Mouse (Mus musculus) cortical plate, adult 2 months (tissue): ENCODE data around the gene Krtap16-1.

Experiments used
- CTCF ChIP-seq: fragments of 200-500 bp; IDR thresholded peaks from 2 replicates; pipeline ENCODE4 v1.5.1; 2011; ENCODE audit warnings: mild to moderate bottlenecking, control low read depth, low read length; ENCODE audit not compliant: insufficient read depth; ENCODE audit errors: extremely low read depth
- POLR2A ChIP-seq: fragments of 200-500 bp; IDR thresholded peaks from 2 replicates; pipeline ENCODE4 v1.6.1; 2011; ENCODE audit warnings: mild to moderate bottlenecking, low read length, control low read depth; ENCODE audit not compliant: insufficient read depth; ENCODE audit errors: extremely low read depth

DNA sequence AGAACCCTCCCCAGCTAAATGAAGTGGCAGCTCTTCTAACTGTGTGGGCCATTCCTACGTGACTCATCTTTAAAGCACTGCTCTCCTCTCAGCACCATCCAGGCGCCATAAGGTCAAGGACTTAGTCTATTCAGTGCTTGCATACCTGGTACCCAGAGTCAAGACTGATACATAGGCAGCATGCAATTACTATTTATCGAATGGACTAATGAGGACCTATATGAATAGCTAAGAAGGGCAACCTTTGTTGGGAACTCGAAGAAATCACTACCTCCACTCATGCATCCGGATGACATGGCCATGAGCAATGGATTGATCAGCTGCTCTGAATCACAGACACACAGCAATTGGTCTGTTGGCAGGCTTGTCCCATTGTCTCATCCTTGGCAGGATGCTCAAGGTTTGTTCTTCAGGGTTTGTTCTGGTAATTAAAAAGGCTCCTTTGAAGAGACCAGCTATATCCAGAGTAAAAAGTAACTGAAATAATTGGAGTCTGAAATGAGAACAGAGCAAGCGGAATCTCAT, 3.5 kb upstream of the Krtap16-1 start:
- TF ChIP-seq POLR2A (no peak), CTCF (no peak)
